Mouse (Mus musculus) liver, embryonic 11.5 days (tissue): ENCODE results near the gene Thap4. TPM values are rescaled to one million over a fixed set of nuclear protein-coding genes. Genes with fewer than 3 reads are reported as not detected.
A peak's percentile ranks its signal among the peaks of the same experiment; 100 is the strongest.
"Not testable (repeated sequence)": the region's sequence is repeated elsewhere in the genome, so short reads cannot be mapped to it uniquely, and the experiment has no call there.

ENCODE experiments used
- ATAC-seq: fragments of 200-750 bp; cut with Nextera tagmentation; replicated peaks from 2 replicates; pipeline ENCODE4 v1.8.0; 2017; ENCODE audit warnings: moderate number of reproducible peaks, mild to moderate bottlenecking, moderate TSS enrichment, moderate library complexity; ENCODE audit not compliant: low FRiP score
- DNase-seq: peaks from one replicate; pipeline ENCODE4 v3.0.0-alpha.2; 2017; ENCODE audit warnings: low spot score
- H3K27ac ChIP-seq: fragments of 300-500 bp; sonication (generic); 2 replicates; pipeline ENCODE4 v1.5.1; 2014; ENCODE audit warnings: mild to moderate bottlenecking, low read depth, low read length, control low read depth
- H3K27me3 ChIP-seq: fragments of 300-500 bp; sonication (generic); replicated peaks from 2 replicates; pipeline ENCODE4 v1.6.1; 2014; ENCODE audit warnings: low read length, mixed read lengths; ENCODE audit not compliant: control insufficient read depth, insufficient read depth
- H3K36me3 ChIP-seq: fragments of 300-500 bp; sonication (generic); 2 replicates; pipeline ENCODE4 v1.6.1; 2014; ENCODE audit warnings: mild to moderate bottlenecking, low read length, moderate library complexity, mixed read lengths; ENCODE audit not compliant: control insufficient read depth, insufficient read depth
- H3K4me1 ChIP-seq: fragments of 300-500 bp; sonication (generic); replicated peaks from 2 replicates; pipeline ENCODE4 v1.6.1; 2014; ENCODE audit warnings: low read length, mixed read lengths; ENCODE audit not compliant: control insufficient read depth, insufficient read depth
- H3K4me2 ChIP-seq: fragments of 300-500 bp; sonication (generic); 2 replicates; pipeline ENCODE4 v1.6.1; 2014; ENCODE audit warnings: mild to moderate bottlenecking, control low read depth, moderate library complexity
- H3K4me3 ChIP-seq: fragments of 300-500 bp; sonication (generic); 2 replicates; pipeline ENCODE4 v1.5.1; 2014; ENCODE audit warnings: low read depth, low read length, control low read depth
- H3K9ac ChIP-seq: fragments of 300-500 bp; sonication (generic); 2 replicates; pipeline ENCODE4 v1.6.1; 2014; ENCODE audit warnings: low read depth, low read length, control low read depth
- H3K9me3 ChIP-seq: fragments of 300-500 bp; sonication (generic); 2 replicates; pipeline ENCODE4 v1.6.1; 2016; ENCODE audit warnings: low read length, inconsistent platforms, mixed read lengths; ENCODE audit not compliant: control insufficient read depth
- WGBS: fragments of 180-500 bp; shearing (Covaris S2); extraction: QIAGEN DNeasy Blood & Tissue Kit; methylation state at CpG from one replicate; pipeline ENCODE4 v1.1.7; 2014; 5-methylcytosine and 5-hydroxymethylcytosine counted together
- polyA plus RNA-seq: library from polyadenylated mRNA; unstranded; fragments of >200 nt; fragmentation: Nextera tagmentation; extraction: Ambion mirVana; gene quantifications from 2 replicates; pipeline ENCODE4 v1.2.1, GENCODE M21; 2014

Thap4 gene
- polyA plus RNA-seq, 1 experiment from 2014 or later, result 28.9 TPM

- H3K9me3 ChIP-seq, result no peaks in the 10 kb centered on the region
- peaks cover 16% of the 10 kb centered on the region for H3K27me3 ChIP-seq
- no peak overlapping the region for H3K9ac ChIP-seq
- H3K4me1 ChIP-seq, result no peaks in the 10 kb centered on the region
- no peak overlapping the region for H3K27ac ChIP-seq
- no peak overlapping the region for H3K4me3 ChIP-seq
- 42% methylated on average over 7 of the region's 7 CpGs for WGBS
- H3K4me2 ChIP-seq, result no peak overlapping the region
- no peaks in the 10 kb centered on the region for H3K36me3 ChIP-seq
- ATAC-seq (0 out of 2 replicates have a peak, but pooled peaks have one; percentile 31), DNase-seq (no peak)
Measured at GRCm38 (mm10) chr1:93679889-93680568, 74.6 kb downstream of the Thap4 start.

- Histone ChIP-seq H3K36me3 (no peaks in the 10 kb centered on the region), H3K4me3 (no peak overlapping the region), H3K9ac (no peak overlapping the region), H3K27ac (no peak overlapping the region), H3K4me1 (no peaks in the 10 kb centered on the region), H3K9me3 (no peaks in the 10 kb centered on the region), H3K4me2 (no peak overlapping the region), H3K27me3 (peaks cover under 1% of the 10 kb centered on the region; the same call in 1 of the 2 replicates)
- DNase-seq (no peak), ATAC-seq (no peak)
- WGBS, result 70% methylated on average over 2 of the region's 2 CpGs
Measured at GRCm38 (mm10) chr1:93678386-93678785, 76.3 kb downstream of the Thap4 start.

GRCm38 (mm10) chr1:93672682-93673081 is 82.0 kb downstream of the Thap4 start:
- Histone ChIP-seq H3K36me3 (no peaks in the 10 kb centered on the region), H3K27ac (no peak overlapping the region), H3K9ac (no peak overlapping the region), H3K4me2 (no peak overlapping the region), H3K4me3 (no peak overlapping the region), H3K9me3 (no peaks in the 10 kb centered on the region), H3K4me1 (peaks cover 6% of the 10 kb centered on the region), H3K27me3 (no peaks in the 10 kb centered on the region)
- no peak for DNase-seq
- no peak for ATAC-seq
- 81% methylated on average over 5 of the region's 5 CpGs for WGBS

GRCm38 (mm10) chr1:93669941-93670340 is 84.7 kb downstream of the Thap4 start:
- Histone ChIP-seq H3K27ac (no peak overlapping the region), H3K4me2 (no peak overlapping the region), H3K36me3 (no peaks in the 10 kb centered on the region), H3K27me3 (no peaks in the 10 kb centered on the region), H3K9ac (no peak overlapping the region), H3K9me3 (no peaks in the 10 kb centered on the region), H3K4me1 (peaks cover 14% of the 10 kb centered on the region), H3K4me3 (no peak overlapping the region)
- no peak for DNase-seq
- no peak for ATAC-seq

- Histone ChIP-seq H3K9me3 (no peaks in the 10 kb centered on the region), H3K9ac (peak overlapping the region; percentile 41), H3K36me3 (no peaks in the 10 kb centered on the region), H3K27me3 (no peaks in the 10 kb centered on the region), H3K4me3 (peak overlapping the region; percentile 43), H3K4me2 (peak overlapping the region; percentile 70), H3K4me1 (peaks cover 14% of the 10 kb centered on the region), H3K27ac (no peak overlapping the region)
- peak; percentile 84 for ATAC-seq
- peak; percentile 77 for DNase-seq
- WGBS, result 8% methylated on average over 17 of the region's 17 CpGs
Measured at GRCm38 (mm10) chr1:93668791-93669548, 85.7 kb downstream of the Thap4 start.

GRCm38 (mm10) chr1:93667760-93668400 is 86.8 kb downstream of the Thap4 start:
- 21% methylated on average over 13 of the region's 13 CpGs for WGBS
- H3K4me2 ChIP-seq, result peak overlapping the region; percentile 70
- H3K9ac ChIP-seq, result no peak overlapping the region
- 0 out of 2 replicates have a peak overlapping the region, but pooled peaks have one; percentile 4 for H3K27ac ChIP-seq
- H3K27me3 ChIP-seq, result no peaks in the 10 kb centered on the region
- peaks cover 14% of the 10 kb centered on the region for H3K4me1 ChIP-seq
- peak; percentile 66 for ATAC-seq
- H3K36me3 ChIP-seq, result no peaks in the 10 kb centered on the region
- H3K9me3 ChIP-seq, result no peaks in the 10 kb centered on the region
- DNase-seq, result peak; percentile 63
- 0 out of 2 replicates have a peak overlapping the region, but pooled peaks have one; percentile 7 for H3K4me3 ChIP-seq

GRCm38 (mm10) chr1:93658559-93658958 is 96.1 kb downstream of the Thap4 start, which contains the start of gene Stk25:
Gene Stk25 (minus strand): TSS chr1:93658659.
- not testable (repeated sequence) for ATAC-seq, H3K36me3 ChIP-seq, H3K9ac ChIP-seq, DNase-seq, H3K4me1 ChIP-seq, H3K4me2 ChIP-seq, H3K9me3 ChIP-seq, H3K4me3 ChIP-seq, H3K27ac ChIP-seq, H3K27me3 ChIP-seq

GRCm38 (mm10) chr1:93657025-93657360 is 97.7 kb downstream of the Thap4 start:
- H3K27me3 ChIP-seq, result no peaks in the 10 kb centered on the region
- H3K4me2 ChIP-seq, result no peak overlapping the region
- H3K27ac ChIP-seq, result no peak overlapping the region
- no peak overlapping the region for H3K9ac ChIP-seq
- no peak for DNase-seq
- ATAC-seq, result no peak
- H3K9me3 ChIP-seq, result no peaks in the 10 kb centered on the region
- WGBS, result 75% methylated on average over 5 of the region's 5 CpGs
- H3K36me3 ChIP-seq, result no peaks in the 10 kb centered on the region
- no peak overlapping the region for H3K4me3 ChIP-seq
- H3K4me1 ChIP-seq, result no peaks in the 10 kb centered on the region
